Mouse (Mus musculus) MN1 (cell line): ENCODE data around the gene Rnf8.
"Not testable (repeated sequence)": the region's sequence is repeated elsewhere in the genome, so short reads cannot be mapped to it uniquely, and the experiment has no call there.

Experiments
- DNase-seq: peaks from one replicate; pipeline ENCODE4 v3.0.0-alpha.2; 2016; ENCODE audit warnings: low spot score

The Rnf8 gene

DNA sequence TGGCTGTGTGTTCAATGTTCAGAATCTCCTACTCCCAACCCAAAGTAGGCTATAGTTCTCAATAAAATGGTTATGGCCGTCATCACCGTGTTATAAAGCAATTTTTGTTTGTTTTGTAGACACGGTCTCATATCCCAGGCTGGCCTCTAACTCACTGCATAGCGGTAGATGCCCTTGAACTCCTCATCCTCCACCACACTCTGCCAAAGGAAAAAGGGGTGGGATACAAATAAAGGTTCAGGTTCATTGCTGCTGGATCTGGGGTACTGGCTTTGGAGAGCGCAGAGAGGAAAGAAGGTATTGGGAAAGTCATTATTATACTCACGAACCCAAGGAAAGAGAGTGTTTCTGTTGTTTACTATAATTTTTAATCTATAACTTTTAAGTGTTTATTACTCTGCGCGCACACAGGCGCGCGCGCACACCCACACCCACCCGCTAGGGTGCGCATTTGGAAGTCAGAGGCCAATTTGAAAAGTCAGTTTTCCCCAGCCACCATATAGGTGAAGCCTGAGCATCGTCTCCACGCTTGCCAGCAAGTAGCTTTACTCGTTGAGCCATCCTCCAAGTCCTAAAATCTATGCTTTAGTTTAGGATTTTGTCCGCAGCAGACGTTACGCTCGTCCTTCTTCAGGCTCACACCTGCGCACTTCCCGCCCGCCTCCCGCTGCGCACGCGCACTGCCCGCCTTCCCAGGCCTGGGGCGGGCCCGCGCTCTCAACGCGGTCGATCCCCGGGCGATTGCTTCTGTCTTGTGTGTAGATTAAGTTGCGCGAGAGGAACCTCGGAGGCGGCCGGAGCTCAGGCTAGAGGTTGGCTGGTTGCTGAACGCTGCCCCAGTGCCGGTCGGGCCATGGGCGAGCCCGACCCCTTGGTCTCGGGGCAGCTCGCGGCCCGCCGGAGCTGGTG is at the start of gene Rnf8, which contains the start of gene Gm28043:
Gene Rnf8 (plus strand): TSS at position 676 of the 909 bp plus-strand sequence.
Gene Gm28043 (plus strand): TSS at position 762 of the 909 bp plus-strand sequence.
- peak; percentile 98 for DNase-seq

DNA sequence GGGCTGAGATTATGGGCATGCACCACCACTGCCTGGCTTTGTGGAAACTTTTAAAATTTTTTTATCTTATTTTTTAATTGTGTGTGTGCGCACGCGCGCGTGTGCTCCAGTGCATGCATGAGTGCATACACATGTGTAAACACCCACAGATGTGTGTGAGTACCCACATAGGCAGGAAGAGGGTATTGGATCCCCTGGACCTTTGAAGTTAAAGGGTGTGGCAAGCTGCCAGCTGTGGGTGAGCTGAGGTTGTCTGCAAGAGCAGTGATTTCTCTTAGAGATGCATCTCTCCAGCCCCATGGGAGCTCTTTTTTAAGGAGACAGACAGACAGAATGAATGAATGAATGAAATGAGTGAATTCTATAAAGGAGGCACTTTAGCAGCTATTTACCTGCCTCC is 49.1 kb upstream of the Rnf8 start:
- DNase-seq = no peak

DNA sequence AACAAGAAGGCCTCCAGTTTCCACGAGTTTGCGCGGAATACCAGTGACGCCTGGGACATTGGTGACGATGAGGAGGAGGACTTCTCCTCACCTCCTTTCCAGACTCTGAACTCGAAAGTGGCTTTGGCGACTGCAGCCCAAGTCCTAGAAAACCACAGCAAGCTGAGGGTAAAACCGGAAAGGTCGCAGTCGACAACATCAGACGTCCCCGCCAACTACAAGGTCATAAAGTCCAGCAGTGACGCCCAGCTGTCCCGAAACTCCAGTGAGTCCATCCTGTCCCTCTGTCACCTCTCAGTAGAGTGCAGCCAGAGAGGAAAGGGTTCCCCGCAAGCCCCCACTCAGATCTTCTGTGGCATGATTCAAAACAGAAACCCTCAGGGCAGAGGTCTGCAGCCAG is 46.2 kb upstream of the Rnf8 start:
- DNase-seq = no peak

DNA sequence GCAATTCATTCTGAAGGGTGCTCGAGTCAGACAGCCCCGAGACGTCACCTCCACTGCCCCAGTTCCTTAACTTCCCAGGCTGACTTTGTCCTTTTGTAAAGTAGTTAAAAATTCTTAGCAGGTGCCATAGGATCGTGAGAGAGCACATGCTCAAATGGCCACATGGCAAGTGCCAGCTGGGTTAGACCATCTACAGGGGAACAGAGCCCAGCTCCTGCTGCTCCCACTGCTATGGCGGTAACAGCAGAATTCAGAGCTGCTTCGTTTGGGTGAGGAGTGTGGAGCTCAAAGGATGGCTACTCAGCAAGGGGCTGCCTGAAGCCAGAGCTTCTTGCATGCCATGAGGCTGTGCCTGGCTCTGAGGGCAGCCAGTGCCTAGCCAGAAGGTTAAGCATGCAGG is 44.8 kb upstream of the Rnf8 start:
- DNase-seq = no peak

GRCm38 (mm10) chr17:29579579-29580126 is 34.9 kb upstream of the Rnf8 start:
- DNase-seq = no peak

DNA sequence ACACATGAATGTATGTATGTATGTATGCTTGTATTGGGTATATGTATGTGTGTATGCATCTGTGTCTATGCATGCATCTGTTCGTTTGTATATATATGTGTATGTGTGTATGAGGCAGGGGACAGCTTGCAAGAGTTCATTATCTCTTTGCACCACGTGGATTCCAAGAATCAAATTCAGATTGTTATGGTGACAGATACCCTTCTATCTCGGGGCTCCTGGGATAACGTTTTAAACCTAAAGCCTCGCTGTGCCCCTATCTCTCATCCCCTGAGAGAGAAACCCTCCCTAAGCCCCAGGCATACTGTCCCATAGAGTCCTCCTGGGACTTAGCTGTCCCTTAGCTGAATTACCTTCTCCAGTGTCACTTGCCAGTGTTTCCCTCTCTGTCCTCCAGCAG is 31.0 kb upstream of the Rnf8 start:
- DNase-seq = no peak

GRCm38 (mm10) chr17:29584306-29584705 is 30.3 kb upstream of the Rnf8 start:
- no peak for DNase-seq

- DNase-seq = no peak
Observed at GRCm38 (mm10) chr17:29584737-29585136, 29.9 kb upstream of the Rnf8 start.

- DNase-seq = no peak
Observed at GRCm38 (mm10) chr17:29585446-29585845, 29.1 kb upstream of the Rnf8 start.

- no peak for DNase-seq
Observed at GRCm38 (mm10) chr17:29586921-29587320, 27.7 kb upstream of the Rnf8 start.

DNA sequence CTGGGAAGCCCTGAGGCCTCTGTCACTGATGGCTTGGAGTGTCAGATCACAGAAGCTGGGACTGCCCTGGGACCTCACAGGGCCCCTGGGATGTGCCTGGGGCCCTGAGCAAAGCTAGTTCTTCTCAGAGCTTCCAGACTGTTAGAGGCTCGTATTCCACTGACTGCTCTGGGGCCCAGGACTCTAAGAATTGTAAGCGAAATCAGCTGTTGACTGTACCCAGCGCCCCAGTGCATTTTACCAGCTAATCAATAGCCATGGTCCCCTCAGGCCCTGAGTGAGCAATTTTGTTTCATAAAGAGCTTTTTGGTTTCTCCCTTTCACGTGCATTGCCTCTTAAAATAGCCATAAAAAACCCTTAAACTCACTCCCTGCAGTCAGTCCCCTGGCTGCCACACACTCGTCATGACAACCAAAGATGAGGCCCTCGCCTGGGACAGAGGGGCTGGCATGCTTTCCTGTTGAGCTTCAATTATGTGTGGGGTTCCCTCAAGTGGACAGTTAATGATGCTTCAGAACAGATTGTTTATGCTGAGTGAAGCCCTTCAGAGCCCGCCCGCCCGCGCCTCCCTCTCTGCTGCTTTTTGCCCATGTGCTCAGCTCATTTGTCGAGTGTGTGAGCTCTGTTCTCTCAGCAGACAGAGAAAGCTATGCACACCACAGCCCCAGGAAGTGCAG is 25.2 kb upstream of the Rnf8 start:
- no peak for DNase-seq

DNA sequence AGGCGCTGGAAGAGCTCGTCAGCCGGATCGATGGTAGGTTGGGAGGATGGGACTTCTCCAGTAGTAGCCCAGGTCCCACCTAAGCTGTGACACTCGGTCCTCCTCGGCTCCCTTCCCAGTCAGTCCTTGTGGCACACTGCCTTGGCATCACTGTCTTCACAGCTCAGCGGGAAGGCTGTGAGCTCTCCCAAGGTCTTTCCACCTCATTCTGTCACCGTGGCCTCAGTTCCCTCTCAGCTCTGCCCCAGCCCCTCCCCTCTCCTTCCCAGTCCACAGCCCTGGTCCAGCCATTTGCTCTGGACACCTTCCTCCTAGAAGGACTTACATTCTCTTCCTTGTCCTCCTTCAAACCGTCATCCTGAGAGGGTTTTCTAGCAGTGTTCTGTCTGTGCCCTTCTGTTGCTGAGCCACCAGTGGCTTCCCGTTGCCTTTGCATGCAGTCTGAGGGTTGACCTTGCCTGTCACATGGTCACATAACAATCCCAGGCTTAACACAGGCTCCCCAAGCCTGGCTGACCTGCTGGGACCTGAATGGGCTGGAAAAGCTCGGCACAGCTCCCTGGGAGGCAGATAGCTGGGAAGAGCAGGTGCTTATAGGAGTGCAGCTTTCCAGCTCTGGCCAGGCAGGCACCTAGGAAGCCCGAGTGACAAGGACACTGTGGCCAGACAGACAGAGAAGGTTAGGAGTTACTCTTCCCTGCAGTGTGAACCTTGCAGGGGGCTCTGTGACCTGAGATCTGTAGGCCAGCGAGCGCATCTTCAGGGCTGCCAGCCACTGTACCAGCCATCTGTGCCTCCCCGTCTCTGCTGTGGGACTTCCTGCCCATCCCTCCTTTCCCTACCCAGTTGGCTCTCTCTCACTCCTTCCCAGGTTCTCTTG is 18.5 kb upstream of the Rnf8 start:
- DNase-seq = no peak

DNA sequence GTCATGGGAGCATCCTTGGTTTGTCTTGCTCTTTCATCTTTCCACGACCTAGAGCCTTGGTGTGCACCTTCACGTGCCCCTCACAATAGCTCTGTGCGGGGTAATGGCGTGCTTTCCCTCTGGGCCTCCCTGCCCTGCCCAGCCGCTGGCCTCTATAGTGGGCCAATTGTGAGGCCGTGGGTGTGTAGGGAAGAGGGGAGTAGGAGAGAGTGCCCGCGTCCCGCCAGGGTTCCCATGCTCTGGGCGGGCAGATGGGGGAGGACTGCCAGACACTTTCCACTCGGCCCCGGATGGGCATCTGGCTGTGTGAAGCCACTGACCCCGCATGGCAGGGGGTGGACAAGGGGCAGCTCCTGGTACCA is 17.8 kb upstream of the Rnf8 start:
- no peak for DNase-seq

- DNase-seq = no peak
Observed at GRCm38 (mm10) chr17:29599051-29599450, 15.5 kb upstream of the Rnf8 start.

DNA sequence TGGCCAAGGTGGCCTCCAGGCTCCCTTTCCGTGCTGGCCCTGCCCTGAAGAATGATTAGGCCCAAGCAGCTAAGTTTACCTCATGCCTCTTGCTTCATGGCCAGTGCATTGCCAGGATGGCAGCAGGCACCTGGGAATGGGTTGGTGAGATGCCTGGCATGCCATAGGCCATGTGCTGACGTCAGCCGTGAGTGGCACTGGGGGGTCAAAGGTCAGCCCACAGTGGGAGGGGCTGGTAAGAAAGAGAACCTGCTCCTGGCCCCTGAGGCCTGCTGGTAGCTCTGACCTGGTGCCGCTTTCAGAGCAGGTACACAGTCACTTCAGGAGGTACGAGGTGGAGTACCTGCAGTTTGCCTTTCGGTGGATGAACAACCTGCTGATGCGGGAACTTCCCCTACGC is 15.1 kb upstream of the Rnf8 start:
- no peak for DNase-seq

DNA sequence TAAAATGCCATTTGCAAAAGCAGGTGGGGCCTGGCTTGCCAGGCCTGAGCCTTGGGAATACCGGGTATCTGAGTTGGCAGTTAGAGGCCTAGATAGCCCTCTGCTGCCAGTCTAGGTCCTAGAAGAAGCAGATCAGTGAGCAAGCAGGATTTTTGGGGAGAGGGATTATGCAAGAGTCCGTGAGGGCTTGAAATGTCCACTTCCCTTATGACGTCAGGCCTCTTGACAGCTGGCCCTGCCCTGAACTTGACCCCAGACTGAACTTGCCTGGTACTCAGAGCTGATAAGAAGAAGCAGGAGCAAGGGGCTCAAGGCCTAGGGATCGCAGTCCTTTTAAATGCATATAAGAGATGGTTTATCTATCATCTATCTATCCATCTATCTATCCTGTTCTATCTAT is 13.2 kb upstream of the Rnf8 start:
- peak; percentile 60 for DNase-seq

DNA sequence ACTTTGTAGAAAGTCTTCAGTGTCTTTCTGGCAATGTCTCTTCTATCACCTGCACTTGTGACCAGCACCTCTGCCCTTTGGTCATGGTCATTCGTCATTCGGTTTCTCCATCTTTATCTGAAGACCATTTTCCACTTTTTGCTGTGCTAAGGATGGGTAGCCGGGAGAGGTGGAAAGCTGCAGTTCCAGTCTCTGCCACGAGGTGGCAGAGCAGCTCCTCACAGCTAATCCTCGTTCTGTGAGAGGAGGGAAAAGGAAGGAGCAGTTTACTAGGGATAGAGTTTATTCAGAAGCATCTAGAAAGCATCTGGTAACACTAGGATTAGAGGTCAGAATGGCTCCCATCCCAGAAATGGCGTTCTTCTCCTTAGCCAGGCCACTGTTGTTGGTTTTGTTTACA is 11.3 kb upstream of the Rnf8 start:
- peak; percentile 72 for DNase-seq

- not testable (repeated sequence) for DNase-seq
Observed at GRCm38 (mm10) chr17:29613453-29613852, 1.1 kb upstream of the Rnf8 start.

DNA sequence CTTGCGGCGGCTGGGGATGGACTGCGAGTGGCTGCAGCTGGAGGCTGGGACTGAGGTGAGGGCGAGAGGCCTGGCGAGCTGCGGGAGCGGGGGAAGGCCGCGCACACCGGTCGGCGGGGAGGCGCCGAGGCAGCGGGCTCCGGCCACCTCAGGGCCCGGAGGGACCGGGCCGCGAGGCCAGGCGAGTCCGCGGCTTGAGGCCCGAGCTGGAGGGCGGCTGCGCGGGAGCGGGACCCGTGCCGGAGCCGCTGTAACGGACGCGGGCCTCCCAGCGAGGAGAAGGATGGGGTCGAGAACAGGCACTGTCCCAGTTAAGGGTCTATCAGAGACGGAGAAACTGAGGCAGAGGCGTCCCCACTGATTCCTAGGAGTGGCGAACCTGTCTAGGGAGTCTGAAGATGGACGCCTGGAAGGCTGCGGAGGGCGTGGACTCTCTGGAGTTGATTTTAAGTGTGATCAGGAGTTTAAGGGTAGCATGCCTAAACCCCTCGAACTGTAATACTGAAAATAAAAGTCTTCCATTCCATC is 498 bp downstream of the Rnf8 start:
- DNase-seq = peak; percentile 32

GRCm38 (mm10) chr17:29615616-29616015 is 1.0 kb downstream of the Rnf8 start:
- DNase-seq = no peak

- DNase-seq = no peak
Observed at GRCm38 (mm10) chr17:29619231-29619630, 4.6 kb downstream of the Rnf8 start.

DNA sequence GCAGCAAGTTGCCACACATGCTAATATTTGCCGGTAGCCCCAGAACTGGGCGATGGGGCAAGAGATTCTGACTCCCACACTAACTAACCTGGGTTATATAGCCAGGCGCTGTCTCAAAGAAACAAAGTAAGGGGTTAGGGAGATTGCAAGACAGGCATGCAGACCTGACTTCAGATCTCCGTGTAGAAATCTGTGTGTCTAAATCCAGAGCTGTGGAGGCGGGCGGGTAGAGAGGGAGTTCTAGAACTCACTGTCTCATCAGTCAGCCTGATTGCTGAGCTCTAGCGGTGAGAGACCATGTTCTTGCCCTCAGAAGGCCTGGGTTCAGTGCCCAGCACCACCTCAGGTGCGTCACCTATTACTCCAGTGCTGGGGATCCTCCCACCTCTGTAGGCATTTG is 8.9 kb downstream of the Rnf8 start:
- no peak for DNase-seq
